Mouse (Mus musculus) stomach, embryonic 15.5 days (tissue): ENCODE data around the gene Lamc2. TPM values are rescaled to one million over a fixed set of nuclear protein-coding genes. Genes with fewer than 3 reads are reported as not detected.
A peak's percentile ranks its signal among the peaks of the same experiment; 100 is the strongest.

ENCODE experiments used
- ATAC-seq: fragments of 200-750 bp; cut with Nextera tagmentation; 2 replicates; pipeline ENCODE4 v1.8.0; 2017; ENCODE audit warnings: low read depth, moderate number of reproducible peaks, moderate TSS enrichment; ENCODE audit not compliant: insufficient read depth, low FRiP score
- H3K27ac ChIP-seq: fragments of 300-500 bp; sonication (generic); 2 replicates; pipeline ENCODE4 v1.5.1; 2015; ENCODE audit warnings: mild to moderate bottlenecking, inconsistent platforms
- H3K27me3 ChIP-seq: fragments of 300-500 bp; sonication (generic); replicated peaks from 2 replicates; pipeline ENCODE4 v1.6.1; 2015; ENCODE audit warnings: inconsistent platforms
- H3K36me3 ChIP-seq: fragments of 300-500 bp; sonication (generic); 2 replicates; pipeline ENCODE4 v1.6.1; 2015; ENCODE audit warnings: inconsistent platforms
- H3K4me1 ChIP-seq: fragments of 300-500 bp; sonication (generic); 2 replicates; pipeline ENCODE4 v1.6.1; 2015; ENCODE audit warnings: inconsistent platforms
- H3K4me2 ChIP-seq: fragments of 300-500 bp; sonication (generic); 2 replicates; pipeline ENCODE4 v1.6.1; 2015; ENCODE audit warnings: mild to moderate bottlenecking, inconsistent platforms
- H3K4me3 ChIP-seq: fragments of 300-500 bp; sonication (generic); replicated peaks from 2 replicates; pipeline ENCODE4 v1.5.1; 2015; ENCODE audit warnings: inconsistent platforms
- H3K9ac ChIP-seq: fragments of 300-500 bp; sonication (generic); 2 replicates; pipeline ENCODE4 v1.6.1; 2015; ENCODE audit warnings: inconsistent platforms
- H3K9me3 ChIP-seq: fragments of 300-500 bp; sonication (generic); 2 replicates; pipeline ENCODE4 v1.6.1; 2016; ENCODE audit warnings: inconsistent platforms
- WGBS: fragments of 180-500 bp; shearing (Covaris S2); methylation state at CpG from one replicate; pipeline ENCODE4 v1.1.7; 2015; 5-methylcytosine and 5-hydroxymethylcytosine counted together
- polyA plus RNA-seq: library from polyadenylated mRNA; unstranded; fragments of >200 nt; fragmentation: Nextera tagmentation; extraction: Ambion mirVana; gene quantifications from 2 replicates; pipeline ENCODE4 v1.2.1, GENCODE M21; 2015

Gene Lamc2
- polyA plus RNA-seq, 1 experiment from 2014 or later, result 13.4 TPM

DNA sequence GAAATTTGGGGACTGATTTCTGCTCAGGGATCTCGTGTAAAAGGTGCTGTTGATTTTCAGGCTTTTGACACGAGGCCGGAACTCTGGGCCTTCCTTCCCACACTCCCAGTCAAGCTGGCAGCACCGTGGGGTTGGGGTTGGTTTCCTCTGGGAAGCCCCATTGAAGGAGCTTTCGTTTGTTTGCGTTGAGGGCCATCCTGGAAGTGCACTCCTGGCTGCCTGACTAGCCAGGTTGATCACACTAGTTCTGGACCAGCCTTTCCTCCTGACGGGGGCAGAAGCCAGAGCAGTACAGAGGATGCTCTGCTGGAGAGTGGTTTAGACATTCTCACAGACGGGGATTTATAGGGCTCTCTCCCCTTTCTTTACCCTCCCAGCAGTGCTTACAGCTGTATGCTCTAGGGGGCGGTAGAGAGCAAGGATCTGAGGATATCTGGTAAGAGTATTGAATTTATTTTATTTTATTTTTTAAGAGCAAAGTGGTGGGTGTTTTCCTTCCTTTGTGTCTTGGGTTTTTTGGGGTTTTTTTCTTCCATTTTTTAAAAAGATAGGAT is 84.8 kb downstream of the Lamc2 start:
- Histone ChIP-seq H3K4me3 (no peak overlapping the region), H3K9ac (no peak overlapping the region), H3K27ac (peak overlapping the region; percentile 28; the same call in 1 of the 2 replicates)

DNA sequence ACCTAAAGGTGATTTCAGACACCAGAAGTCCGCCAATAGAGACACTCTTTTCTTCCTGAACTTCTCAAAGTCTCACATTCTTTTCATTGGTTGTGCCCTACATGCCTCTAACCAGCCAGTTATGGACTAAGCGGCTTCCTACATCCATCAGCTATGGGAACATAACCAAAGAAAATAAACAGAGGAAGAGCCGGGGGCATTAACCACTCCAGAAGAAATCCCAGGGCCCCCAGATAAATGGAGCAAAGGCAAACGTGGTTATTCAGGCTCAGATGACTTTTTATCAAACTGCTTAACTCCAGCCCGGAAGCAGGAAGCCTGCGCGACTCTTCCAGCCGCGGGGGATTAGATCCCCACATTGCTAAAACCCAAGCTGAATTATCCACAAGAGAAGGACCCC is 85.3 kb downstream of the Lamc2 start:
- H3K27me3 ChIP-seq, result no peaks in the 10 kb centered on the region
- H3K4me2 ChIP-seq, result peak overlapping the region; percentile 35; the same call in 1 of the 2 replicates
- ATAC-seq, result 0 out of 2 replicates have a peak, but pooled peaks have one; percentile 6
- H3K27ac ChIP-seq, result peak overlapping the region; percentile 28; the same call in 1 of the 2 replicates
- H3K36me3 ChIP-seq, result no peaks in the 10 kb centered on the region
- H3K4me1 ChIP-seq, result peaks cover 11% of the 10 kb centered on the region; the same call in 1 of the 2 replicates
- WGBS, result 20% methylated on average over 9 of the region's 9 CpGs
- H3K9me3 ChIP-seq, result no peaks in the 10 kb centered on the region
- no peak overlapping the region for H3K4me3 ChIP-seq
- no peak overlapping the region for H3K9ac ChIP-seq

More for the DNA sequence above, 84.8 kb downstream of the Lamc2 start:
- 21% methylated on average over 9 of the region's 9 CpGs for WGBS
- Histone ChIP-seq H3K27me3 (no peaks in the 10 kb centered on the region), H3K36me3 (no peaks in the 10 kb centered on the region), H3K4me1 (peaks cover 11% of the 10 kb centered on the region; the same call in 1 of the 2 replicates), H3K4me2 (peak overlapping the region; percentile 35; the same call in 1 of the 2 replicates), H3K9me3 (no peaks in the 10 kb centered on the region)
- ATAC-seq, result 0 out of 2 replicates have a peak, but pooled peaks have one; percentile 25

DNA sequence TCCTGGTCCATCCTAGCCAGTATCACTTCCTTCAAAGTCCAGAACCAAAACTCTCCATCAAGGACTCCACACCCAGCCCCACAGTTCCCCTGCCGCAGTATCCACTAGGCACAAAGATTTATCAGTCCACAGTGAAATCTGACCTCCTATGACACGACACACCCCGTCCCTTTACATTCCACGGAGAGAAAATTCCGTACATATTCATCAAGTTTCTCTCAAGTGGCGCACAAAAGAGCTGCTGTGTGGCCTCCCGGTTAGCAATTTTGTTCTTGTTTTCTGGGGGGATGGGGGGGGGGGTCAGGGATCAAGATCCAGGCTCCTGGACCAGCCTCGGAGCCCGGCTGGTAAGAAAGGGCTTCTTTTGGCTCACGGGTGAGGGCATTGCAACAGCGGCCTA is 87.7 kb downstream of the Lamc2 start:
- Histone ChIP-seq H3K9ac (no peak overlapping the region), H3K9me3 (no peaks in the 10 kb centered on the region), H3K36me3 (no peaks in the 10 kb centered on the region), H3K27ac (no peak overlapping the region), H3K4me3 (no peak overlapping the region), H3K4me2 (no peak overlapping the region), H3K4me1 (peaks cover 11% of the 10 kb centered on the region; the same call in 1 of the 2 replicates), H3K27me3 (no peaks in the 10 kb centered on the region)
- ATAC-seq, result no peak
- WGBS, result 58% methylated on average over 11 of the region's 11 CpGs

DNA sequence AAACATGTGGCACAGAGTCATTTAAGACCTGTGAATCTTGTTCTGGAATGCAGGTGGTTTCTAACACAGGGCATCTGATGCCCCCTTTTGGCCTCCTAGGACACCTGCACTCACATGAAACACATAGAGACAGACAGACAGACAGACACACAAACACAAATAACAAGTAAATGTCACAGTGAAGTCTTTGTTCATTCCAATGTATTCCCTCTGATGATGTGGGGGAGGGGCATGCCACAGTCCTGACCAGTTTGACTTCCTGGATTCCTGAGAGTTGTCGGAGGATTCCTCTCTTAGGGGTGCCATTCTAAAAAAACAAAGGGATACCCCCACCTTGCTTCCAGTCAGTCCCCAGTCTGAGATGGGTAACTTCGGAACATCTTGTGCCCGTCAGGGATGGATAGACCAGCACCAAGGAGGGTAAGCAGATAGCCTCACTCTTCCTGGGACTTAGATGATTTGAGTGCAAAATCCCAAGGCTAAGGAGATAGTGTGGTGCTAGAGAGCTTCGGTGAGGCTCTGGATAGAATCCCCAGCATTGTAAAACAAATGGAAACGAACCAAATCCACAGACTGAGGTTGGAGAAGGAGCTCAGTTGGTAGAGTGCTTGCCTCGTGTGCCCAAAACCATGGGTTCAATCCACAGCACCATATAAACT is 89.1 kb downstream of the Lamc2 start:
- ATAC-seq, result no peak
- no peaks in the 10 kb centered on the region for H3K27me3 ChIP-seq
- 88% methylated on average over 6 of the region's 6 CpGs for WGBS
- no peak overlapping the region for H3K4me3 ChIP-seq
- H3K4me2 ChIP-seq, result no peak overlapping the region
- no peak overlapping the region for H3K9ac ChIP-seq
- no peaks in the 10 kb centered on the region for H3K9me3 ChIP-seq
- H3K27ac ChIP-seq, result no peak overlapping the region
- H3K4me1 ChIP-seq, result peaks cover 13% of the 10 kb centered on the region; the same call in 1 of the 2 replicates
- no peaks in the 10 kb centered on the region for H3K36me3 ChIP-seq

DNA sequence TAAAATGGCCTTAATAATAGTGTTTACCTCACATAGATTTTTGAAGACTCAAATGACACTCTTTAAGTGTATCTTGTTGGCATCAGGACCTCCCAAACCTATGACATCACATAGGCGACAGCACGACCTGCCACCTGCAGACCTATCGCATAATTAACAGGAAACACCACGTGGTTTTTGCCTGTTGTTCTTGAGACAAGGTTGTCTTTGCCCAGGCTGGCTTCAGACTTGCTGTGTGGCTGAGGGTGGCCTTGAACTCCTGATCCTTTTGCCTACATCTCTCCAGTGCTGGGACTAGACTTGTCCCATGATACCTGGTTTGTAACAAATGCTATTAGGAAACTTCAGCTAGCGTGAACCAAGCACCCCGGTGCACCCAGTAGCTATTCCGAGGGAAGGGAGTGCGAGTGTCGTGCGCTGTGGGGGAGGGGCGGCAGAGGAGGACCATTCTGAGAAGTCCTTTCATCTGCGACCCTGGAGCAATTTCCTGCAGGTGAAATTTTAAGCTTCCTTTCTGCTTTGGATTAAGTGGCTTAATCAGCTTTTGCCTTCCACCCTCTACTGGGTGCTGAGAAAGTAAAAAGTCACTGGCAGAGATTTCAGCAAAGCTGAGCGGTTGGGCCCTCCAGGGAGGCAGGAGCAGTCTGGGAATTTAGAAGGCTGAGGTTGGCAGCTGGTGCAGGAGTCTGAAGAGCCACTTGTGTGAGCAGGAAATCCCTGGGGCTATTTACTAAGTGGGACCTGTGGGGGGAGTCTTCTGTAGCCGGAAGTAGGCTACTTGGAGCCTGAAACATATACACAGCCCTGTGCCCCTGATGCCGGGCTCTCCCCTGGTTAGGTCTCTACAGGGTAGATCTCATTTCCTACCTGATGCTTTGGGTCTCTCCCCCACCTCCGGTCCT is 90.2 kb downstream of the Lamc2 start:
- Histone ChIP-seq H3K4me2 (no peak overlapping the region), H3K27ac (no peak overlapping the region), H3K4me1 (peaks cover 11% of the 10 kb centered on the region; the same call in 1 of the 2 replicates), H3K27me3 (no peaks in the 10 kb centered on the region), H3K9ac (no peak overlapping the region), H3K4me3 (no peak overlapping the region), H3K36me3 (no peaks in the 10 kb centered on the region), H3K9me3 (no peaks in the 10 kb centered on the region)
- WGBS, result 29% methylated on average over 16 of the region's 16 CpGs
- ATAC-seq, result no peak

DNA sequence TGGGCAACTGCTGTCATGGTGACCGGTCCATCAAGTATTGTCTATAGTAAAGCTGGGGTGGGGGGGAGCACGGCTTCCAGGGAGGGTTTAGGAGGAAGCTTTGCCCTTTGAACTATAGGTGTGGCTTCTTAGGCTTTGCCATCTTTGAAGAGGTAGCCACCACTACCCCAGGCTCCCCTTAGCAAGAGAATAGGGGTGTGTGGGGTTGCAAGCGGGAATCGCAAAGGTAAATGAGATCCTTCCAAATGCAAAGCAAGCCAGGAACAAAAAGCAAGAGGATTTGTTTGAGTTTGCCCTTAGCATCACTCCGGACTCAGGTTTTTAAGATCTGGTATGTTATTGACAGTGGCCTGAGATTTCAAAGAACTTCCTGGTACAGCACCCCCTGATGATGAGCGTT is 90.9 kb downstream of the Lamc2 start:
- no peaks in the 10 kb centered on the region for H3K36me3 ChIP-seq
- no peak for ATAC-seq
- WGBS, result 68% methylated on average over 6 of the region's 6 CpGs
- no peaks in the 10 kb centered on the region for H3K9me3 ChIP-seq
- no peaks in the 10 kb centered on the region for H3K27me3 ChIP-seq
- 0 out of 2 replicates have a peak, but pooled peaks cover 4% of the 10 kb centered on the region for H3K4me1 ChIP-seq
- H3K27ac ChIP-seq, result no peak overlapping the region
- no peak overlapping the region for H3K4me2 ChIP-seq
- H3K4me3 ChIP-seq, result no peak overlapping the region
- H3K9ac ChIP-seq, result no peak overlapping the region

DNA sequence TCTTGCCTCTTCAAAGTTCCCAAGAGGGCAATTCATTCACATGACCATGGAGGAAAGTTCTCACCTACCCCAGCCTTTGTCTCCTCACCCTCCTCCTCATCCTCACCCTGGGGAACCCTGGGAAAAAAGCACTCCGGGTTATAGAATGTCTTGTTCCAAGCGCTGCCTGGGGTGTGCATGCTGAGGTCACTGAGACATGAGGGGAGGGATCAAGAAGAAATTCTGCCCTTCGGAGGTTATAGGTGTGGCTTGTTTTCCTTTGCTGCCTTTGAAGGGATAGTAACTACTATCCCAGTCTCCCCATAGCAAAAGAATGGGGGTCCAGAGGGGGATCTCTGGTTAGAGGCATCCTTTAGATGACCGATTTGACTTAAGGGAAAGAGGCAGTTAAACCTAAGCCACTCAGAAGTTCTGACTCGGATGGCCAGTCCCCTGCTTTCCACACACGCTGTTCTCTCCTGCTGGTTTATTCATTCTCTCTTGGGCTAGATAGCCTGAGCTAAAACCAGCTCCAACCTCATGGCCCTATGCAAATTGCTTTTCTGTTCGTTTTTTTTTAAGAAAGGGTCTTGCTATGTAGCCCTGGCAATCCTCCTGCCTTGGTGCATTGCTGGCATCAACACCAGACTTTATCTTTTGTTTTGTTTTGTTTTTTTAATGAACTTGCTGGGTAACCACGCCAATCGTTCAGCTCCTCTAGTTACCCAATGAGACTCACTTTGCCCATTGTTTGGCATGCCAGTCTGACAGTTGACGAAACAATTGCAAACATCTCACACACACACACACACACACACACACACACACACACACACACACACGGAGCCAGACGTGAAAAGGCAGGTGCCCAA is 91.8 kb downstream of the Lamc2 start:
- 44% methylated on average over 12 of the region's 12 CpGs for WGBS
- no peaks in the 10 kb centered on the region for H3K36me3 ChIP-seq
- H3K4me3 ChIP-seq, result no peak overlapping the region
- no peaks in the 10 kb centered on the region for H3K9me3 ChIP-seq
- no peaks in the 10 kb centered on the region for H3K27me3 ChIP-seq
- no peak for ATAC-seq
- H3K9ac ChIP-seq, result no peak overlapping the region
- no peak overlapping the region for H3K4me2 ChIP-seq
- 0 out of 2 replicates have a peak, but pooled peaks cover 4% of the 10 kb centered on the region for H3K4me1 ChIP-seq
- no peak overlapping the region for H3K27ac ChIP-seq

DNA sequence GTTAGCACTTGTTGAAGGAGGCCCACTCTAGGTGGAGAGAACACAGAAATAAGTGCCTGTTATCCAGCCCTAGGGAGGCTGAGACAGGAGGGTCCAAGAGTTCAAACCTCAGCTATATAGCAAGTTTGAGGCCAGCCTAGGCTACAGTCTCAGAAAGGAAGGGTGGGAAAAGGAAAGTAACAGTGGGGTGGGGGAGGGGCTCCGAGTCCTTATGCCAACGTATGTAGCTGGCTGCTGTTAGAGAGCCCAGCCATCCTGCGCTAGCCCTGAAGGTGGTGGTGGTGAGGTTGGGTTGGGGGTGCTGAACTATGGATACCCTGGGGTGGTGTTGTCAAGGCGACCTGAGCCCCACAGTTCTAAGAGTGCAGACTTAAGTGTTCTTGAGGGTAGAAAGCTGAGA is 92.7 kb downstream of the Lamc2 start:
- Histone ChIP-seq H3K27me3 (no peaks in the 10 kb centered on the region), H3K36me3 (no peaks in the 10 kb centered on the region), H3K4me1 (0 out of 2 replicates have a peak, but pooled peaks cover 4% of the 10 kb centered on the region), H3K4me3 (no peak overlapping the region), H3K27ac (no peak overlapping the region), H3K4me2 (no peak overlapping the region), H3K9me3 (no peaks in the 10 kb centered on the region), H3K9ac (no peak overlapping the region)
- ATAC-seq, result no peak
- WGBS, result 71% methylated on average over 4 of the region's 4 CpGs

DNA sequence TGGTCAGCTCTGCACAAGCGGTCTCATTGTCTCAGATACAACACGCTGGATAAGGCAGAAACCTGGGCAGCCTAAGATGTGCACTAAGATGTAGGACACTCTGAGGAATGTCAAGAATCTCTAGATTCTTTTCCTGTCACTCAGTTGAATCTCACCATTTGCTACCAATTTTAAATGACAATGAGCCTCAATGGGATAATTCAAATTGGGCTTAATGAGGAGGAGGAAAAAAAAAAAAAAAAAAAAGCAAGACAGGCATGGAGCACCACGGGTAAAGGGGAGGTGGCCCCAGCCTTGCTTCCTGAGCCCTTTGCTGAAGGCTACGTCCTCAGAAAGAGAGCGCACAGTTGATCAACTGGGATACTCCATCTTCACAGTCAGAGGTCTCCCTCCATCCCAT is 93.1 kb downstream of the Lamc2 start:
- Histone ChIP-seq H3K9ac (no peak overlapping the region), H3K27me3 (no peaks in the 10 kb centered on the region), H3K4me1 (0 out of 2 replicates have a peak, but pooled peaks cover 4% of the 10 kb centered on the region), H3K4me3 (no peak overlapping the region), H3K4me2 (no peak overlapping the region), H3K9me3 (no peaks in the 10 kb centered on the region), H3K27ac (no peak overlapping the region), H3K36me3 (no peaks in the 10 kb centered on the region)
- no peak for ATAC-seq
- WGBS, result 70% methylated on average over 5 of the region's 5 CpGs

DNA sequence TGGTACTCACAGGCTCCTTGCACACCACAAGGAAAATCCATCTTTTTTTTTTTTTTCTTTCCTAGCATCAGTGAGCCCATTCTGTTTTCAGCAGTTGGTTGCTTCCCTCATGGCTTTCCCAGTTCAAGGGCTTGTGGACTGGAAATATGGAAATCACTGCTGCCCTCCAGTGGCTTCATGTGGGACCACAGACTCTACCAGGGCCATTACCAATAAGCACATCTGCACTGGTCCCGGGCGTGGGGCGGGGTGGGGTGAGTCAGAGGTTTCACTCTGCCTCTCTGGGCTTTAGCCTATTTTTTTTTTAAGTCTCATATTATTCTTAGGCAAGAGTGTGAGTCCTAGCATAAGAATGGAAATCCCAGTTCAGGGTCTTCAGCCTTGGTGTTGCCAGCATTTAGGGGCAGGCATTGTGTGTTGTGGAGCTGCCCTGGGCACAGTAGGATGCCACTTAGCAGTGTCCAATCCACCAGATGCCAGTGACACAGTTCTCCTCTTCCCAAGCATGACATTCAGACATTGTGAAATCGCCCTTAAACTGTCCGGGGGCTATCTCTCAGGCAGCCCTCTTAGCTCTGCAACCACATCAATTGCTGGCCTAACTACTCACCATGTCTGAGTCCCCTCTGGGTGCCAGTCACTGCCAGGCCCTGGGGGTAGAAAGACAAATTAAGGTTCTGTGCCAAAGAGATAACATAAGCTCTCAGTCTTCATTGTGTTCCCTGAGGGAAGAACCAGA is 93.8 kb downstream of the Lamc2 start:
- Histone ChIP-seq H3K9ac (no peak overlapping the region), H3K4me2 (no peak overlapping the region), H3K9me3 (no peaks in the 10 kb centered on the region), H3K27ac (no peak overlapping the region), H3K36me3 (no peaks in the 10 kb centered on the region), H3K27me3 (no peaks in the 10 kb centered on the region), H3K4me3 (no peak overlapping the region), H3K4me1 (0 out of 2 replicates have a peak, but pooled peaks cover 4% of the 10 kb centered on the region)
- 51% methylated on average over 5 of the region's 5 CpGs for WGBS
- ATAC-seq, result peak; percentile 37; the same call in 1 of the 2 replicates
